Mouse (Mus musculus) right cerebral cortex, adult 18-20 months (tissue): ENCODE results near the gene Muc13.

Experiments
- DNase-seq: peaks from one replicate; pipeline ENCODE4 v3.0.0; 2022; ENCODE audit warnings: mixed read lengths

Muc13 gene

DNA sequence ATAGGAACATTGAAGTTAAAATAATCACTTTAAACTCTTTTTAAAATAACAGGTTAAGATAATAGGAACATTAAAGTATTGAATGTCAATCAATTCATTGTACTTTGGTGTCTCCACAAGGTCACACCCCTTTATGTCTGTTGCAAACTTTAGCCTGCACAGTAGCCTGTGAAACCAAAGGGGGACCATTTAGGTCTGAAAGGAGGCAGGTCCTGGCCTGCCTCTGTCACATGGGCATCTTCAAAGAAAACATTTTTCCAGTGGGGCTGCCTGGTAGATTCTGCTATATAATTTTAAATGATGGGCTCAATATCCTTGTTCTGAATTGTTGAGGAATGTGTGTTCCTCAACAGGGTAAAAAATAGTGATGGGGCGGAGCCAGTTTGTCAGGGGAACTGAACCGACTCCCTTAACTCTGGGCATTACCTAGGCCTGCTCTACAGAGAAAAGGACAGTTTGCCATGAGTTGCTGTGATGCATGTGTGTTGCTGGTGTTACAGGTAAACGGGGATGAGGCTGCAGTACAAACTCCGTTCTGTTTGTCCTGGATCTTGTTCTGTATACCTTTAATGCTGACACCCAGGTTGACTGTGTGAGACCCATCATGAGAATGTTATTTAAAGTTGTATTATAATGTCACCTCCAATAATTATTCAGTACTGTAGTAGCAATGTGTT is 22.9 kb upstream of the Muc13 start:
- no peak for DNase-seq

DNA sequence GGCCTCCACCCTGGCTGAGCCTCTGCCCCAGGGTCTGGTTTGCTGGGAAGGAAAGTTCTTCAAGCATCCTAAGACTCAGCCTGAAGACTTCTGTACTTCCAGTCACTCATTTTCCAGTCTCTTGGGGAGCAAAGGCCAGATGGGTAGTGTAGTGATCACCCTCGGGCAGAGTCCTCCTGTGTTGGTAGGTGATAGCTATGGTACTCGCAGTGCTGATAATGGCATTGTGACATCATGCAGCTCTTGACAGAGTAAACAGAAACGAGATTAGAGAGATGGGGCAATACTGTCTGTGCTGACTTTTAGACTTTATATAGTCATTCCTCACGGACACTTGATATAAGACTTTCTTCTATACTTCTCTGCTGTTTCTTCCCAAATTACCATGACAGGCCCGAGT is 21.0 kb upstream of the Muc13 start:
- no peak for DNase-seq

DNA sequence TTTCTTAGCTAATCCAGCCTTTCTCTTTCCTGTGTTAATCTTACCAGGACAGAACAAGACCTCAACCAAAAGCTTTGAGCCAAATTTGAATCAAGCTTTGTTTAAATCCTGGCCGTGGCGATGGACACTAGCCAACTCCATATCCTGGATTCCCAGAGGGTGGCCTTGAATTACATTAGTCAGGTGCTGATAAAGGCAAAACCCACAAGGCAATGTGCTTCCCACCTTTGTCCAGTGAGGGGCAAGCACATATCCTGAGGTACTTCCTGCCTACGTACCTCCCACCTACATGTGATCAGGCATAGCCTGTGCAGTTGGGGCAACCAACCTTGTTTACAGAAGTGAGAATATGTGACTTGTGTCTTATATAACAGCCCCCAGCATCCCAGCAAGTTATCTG is 18.9 kb upstream of the Muc13 start:
- no peak for DNase-seq

DNA sequence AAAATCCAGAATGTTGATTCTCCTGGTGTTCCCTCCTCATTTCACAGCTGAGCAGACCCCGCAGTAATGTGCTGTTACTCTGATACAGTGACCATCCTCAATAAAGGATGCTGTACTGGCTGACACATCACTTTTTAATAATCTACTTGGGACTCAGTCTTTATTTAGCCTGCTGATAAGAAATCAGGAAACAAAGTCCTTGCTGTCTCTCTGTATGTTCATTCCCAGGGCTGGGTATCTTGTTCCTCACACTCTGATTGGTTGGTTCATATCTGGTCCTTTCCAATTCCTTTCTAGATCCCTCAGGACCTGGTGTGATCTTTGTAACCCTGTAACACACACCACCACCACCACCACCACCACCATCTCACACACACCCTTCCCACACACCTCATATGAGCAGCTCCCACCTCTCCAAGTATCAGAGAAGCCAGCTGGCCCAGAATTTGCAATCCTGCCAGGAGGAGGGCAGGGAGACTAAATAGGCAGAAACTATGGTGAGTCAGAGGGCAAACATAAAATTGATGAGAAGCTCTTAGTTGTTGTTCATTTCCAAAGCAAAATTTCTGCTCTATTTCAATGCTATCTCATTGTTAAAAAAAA is 18.0 kb upstream of the Muc13 start:
- DNase-seq: no peak

DNA sequence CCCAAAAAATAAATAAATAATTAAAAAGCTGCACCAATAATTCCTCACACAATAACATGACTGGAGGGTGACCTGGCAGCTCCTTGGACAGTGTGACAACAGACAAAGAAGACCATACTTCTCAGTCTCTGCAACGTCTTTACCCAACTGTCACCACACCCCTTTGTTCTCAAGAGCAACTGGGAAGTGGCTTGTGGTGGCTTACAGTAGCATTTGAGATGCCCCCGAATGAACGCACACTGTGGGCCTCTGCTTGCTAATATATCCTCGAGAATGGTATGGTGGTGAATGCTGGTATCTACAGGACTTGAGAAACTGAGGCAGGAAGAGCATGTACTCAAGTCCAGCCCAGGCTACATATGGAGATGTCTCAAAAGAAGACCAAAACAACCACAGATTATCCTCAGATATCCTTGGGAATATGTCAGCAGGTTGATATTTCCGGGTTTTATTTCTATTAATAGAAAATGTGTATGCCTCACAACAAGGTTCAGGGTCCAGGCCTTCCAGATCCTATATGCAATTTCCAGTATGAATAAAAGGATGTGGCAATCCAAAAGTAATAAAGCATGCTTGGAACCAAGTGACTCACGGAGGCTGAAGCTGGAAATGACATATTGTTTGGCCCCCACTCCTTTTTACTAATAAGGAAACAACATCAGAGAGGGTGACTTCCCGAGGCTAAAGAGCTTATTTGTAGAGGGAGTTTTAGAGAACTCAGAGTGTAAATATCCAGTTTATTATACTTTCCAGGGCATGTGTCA is 16.9 kb upstream of the Muc13 start:
- DNase-seq: no peak

DNA sequence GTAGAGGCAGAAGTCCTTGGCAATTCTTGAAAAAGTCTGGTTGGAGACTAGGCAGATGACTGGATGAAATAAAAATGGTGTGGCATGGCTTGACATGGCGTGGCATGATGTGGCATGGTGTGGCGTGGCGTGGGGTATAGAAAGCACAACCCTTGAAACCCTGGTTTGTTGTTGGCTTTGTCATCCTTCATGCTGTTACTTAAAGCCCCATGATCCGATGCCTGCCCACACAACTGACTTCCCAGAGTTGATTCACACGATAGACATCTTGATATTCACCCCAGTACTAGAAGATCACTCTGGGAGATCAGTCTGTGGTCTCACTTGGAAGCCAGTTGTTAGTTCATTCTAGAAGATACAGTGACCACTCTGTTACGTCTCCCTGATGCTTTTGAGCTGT is 16.2 kb upstream of the Muc13 start:
- no peak for DNase-seq

DNA sequence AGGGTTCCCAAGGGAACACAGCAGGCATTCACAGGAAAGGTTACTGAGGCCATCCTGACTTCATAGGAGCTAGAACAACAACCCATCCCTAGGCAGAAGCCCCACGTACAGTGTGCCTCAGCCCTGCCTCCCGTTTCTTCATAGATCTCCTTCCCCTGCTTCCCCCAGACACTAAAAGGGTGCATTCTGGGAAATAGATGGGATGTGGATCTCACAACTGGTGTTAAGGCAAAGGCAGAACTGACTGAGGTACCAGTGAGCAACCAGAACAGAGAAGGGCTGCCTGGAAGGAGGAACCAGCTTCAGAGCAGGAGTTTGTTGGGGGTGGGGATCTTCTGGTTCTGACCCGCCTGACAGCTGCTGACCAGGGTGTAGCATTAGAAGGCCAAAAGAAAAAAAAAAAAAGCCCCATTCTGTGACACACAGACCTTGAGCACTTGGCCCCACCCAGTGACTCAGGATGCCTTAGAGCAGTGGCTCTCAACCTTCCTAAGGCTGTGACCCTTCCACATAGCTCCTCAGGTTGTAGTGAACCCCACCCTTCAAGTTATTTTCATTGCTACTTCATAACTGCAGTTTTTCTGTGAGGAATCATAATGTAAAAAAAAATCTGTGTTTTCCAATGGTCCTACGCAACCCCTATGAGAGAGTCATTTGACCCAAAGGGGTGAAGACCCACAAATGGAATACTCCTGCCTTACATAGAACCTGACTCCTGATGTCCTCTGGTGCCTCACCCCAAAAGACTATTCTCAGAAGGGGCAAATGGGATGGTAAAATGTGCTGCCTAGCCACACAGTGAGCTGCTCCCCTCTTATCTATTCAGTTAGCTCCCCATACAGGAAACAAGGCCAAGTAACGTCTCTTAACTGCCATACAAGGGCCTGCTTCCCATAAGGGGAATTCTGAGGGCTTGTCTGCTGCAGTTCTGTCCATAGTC is 11.8 kb upstream of the Muc13 start:
- no peak for DNase-seq

DNA sequence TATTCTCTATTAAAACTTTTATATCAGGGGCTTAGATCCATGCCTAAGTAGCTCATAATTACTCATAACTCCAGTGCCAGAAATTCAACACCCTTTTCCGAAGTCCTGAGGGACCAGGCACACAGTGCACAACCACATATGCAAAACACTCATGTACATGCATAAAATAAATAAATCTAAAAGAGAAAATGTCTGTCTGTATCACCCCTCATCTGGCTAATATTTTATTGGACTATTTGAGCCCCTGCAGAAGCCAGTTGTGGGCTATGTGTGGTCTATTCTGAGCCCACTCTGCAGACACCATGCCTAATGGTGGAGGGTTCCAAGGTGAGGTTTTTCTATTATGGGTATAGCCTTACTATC is 11.1 kb upstream of the Muc13 start:
- no peak for DNase-seq

DNA sequence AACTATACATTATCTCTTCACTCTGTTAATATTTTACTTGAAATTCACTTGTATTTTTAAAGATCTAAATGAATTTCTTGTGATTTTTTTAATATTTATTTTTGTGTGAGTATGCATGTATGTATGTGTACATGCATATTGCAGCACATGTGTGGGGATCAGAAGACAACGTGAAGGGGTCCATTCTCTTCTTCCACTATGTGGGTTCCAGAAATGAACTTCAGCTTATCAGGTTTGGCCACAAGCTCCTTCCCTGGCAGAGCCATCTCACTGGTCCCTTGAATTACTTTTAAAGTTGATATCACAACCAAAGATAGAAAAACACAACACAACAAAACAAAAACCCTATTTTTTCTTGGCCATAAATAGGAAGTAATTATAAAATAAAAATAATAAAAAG is 9.3 kb upstream of the Muc13 start:
- DNase-seq: no peak

DNA sequence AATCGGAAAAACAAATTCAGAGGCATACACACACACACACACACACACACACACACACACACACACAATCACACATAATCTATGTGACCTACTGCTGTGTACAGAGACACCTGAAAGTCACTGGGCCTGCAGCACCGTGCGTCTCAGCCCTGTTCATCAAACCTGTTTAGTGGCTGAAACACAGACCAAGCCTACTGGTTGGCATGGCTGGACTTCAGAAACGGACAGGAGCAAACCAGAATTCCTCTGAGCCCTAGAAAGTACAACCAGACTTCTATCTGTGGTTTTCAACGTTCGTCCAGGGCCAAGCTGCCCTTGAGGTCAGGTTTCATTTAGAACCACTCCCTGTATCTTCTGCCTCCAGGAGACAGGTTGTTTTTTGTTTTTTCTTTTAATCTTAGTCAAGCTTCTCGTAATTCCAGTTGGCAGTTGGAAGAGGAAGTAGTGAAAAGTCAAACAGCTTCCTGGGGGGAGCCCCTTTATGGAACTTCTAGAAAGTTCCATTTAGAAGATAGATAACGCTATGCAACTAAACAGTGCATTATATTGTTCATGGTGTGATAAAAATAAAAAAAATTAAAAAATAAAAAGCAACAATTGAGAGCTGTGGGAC is 8.6 kb upstream of the Muc13 start:
- DNase-seq: no peak

DNA sequence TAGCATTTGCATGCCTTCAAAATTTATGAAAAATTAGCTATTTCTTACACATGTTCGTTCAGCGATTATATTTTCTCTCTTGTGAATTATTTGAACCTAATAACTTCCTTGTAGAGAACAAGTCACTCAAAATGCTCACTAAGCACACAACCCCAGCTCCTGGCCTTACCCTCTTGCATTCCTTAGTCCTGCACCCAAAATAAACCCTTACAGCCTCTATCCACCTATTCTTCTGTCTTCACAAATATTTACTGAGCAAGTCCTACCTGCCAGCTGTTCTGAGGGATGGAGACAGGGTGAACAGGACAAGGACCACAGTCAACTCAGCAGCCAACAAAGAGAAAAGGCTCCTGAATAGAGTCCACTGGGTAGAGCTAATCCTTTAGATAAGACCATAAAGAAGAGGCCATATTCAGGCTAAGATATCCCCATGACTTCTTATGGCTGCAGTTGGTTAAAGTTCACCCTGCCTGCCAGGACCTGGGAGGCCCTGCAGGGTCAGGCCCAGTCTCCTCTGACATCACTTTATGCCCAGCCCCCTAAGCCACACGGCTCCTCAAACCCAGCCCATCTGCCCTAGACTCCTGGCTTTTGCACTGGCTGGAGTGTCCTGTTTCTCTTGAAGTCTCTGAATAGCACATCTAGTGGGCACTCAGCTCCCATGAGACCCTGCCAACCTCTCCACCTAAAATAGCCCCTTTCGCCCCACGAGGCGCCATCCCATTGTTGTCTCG is 7.0 kb upstream of the Muc13 start:
- DNase-seq: no peak

DNA sequence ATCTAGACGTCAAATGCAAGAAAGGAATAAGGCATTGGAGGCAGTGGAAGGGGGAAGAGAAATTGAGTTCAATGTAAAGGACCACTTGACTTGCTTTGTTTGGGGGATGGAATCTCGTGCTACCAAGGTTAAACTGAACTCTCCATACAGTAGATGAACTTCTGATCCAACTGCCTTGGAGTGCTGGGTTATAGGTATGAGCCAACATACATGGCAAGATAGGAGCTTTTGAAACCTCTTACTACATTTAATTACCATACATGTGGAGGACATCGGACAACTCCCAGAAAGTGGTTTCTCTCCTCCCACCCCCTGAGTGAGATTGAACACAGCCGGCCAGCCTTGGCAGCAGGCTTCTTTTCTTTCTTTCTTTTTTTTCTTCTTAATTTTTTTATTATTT is 1.3 kb downstream of the Muc13 start:
- no peak for DNase-seq

DNA sequence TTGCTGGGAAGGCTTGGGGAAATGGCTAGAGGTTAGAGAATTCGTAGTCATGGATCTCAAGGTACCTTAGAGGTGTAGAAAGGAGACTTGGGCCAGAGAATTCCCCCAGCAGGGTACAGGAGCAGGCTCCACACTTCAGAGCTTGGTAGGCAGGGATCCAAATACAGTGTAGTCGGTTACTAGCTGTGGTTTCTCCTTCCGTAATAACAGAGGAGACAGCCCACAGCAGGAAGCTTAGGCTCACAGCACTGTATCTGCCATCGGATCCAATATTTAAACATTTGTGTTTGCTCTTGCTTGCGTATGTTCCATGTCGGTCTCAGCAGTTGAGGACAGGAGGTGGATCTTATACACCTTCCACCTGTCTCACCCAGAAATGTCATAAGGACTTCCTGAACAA is 2.0 kb downstream of the Muc13 start:
- DNase-seq: no peak

DNA sequence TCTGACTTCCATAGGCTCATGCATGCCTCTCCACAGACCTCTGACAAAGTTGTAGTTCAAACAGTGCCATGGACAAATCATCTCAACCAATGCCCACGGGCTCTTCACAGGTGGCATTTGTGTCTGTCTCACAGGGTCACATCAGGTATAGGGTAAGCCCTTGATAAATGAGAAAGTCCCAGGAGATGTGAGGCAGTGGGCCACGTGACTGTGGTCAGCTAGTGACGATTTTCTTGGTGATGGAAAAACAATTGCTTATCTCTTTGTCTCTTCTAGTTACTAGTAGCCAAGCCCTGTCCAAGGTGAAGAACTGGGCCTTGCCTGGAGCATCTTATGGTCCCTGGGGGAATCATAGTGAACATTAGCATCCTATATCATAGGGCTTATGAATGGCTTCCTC is 2.9 kb downstream of the Muc13 start:
- no peak for DNase-seq

DNA sequence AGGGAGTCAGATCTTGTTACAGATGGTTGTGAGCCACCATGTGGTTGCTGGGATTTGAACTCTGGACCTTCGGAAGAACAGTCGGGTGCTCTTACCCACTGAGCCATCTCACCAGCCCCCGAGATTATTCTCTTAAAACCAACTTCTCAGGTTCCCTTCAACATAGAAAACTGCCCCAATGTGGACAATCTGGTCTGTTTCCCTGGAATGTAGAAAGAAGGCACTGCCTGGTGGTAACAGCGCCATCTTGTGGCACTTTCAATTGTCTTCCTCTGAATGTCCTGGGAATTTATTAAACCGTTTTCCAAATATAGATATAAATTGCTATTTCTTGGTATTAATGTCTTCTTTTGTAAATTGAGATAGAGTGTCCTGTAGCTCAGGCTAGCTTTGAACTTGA is 4.0 kb downstream of the Muc13 start:
- DNase-seq: peak; percentile 42

DNA sequence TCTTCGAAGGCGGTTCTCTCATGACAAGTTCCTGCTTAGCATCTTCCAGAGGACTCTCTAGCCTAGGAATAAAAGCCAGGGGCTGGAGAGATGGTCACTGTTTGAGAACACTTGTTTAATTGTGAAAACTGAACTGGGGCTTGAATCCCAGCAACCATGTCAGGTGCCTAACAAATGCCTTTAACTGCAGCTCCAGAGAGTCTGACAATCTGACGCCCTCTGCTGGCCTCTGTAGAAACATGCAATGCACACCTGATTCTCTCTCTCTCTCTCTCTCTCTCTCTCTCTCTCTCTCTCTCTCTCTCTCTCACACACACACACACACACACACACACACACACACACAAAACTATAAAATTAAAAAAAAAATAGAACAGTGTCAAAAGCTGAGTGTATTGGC is 16.2 kb downstream of the Muc13 start:
- no peak for DNase-seq

DNA sequence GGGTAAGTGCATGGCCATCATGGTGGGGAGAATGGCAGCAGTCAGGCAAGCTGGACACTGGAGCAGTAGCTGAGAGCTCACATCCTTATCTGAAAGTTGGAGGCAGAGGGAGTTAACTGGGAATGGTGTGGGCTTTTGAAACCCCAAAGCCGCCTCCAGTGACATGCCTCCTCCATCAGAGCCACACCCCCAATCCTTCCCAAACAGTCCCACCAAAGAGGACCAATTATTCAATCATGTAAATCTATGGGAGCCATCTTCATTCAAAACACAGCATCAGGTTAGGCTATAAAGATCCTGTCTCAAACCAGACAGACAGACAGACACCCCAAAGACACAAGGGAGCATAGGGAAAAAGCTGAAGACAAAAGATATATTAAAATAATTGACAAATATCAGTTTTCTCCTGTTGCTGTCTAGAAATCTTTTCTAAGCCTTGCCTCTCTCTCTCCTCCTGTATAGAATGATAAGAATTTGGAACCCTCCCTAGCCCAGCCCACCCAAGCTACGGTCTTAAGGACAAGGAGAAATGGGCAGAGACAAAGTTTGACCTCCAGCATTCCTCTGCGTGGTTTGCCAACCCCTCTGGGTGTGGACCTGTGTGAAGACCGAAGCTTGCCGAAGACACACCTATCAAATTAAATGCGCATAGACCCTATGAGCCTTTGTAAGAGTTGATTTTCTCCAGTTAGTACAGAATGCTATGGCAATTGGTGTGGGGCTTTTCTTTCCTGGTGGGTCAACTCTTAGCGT is 24.8 kb downstream of the Muc13 start:
- DNase-seq: no peak

DNA sequence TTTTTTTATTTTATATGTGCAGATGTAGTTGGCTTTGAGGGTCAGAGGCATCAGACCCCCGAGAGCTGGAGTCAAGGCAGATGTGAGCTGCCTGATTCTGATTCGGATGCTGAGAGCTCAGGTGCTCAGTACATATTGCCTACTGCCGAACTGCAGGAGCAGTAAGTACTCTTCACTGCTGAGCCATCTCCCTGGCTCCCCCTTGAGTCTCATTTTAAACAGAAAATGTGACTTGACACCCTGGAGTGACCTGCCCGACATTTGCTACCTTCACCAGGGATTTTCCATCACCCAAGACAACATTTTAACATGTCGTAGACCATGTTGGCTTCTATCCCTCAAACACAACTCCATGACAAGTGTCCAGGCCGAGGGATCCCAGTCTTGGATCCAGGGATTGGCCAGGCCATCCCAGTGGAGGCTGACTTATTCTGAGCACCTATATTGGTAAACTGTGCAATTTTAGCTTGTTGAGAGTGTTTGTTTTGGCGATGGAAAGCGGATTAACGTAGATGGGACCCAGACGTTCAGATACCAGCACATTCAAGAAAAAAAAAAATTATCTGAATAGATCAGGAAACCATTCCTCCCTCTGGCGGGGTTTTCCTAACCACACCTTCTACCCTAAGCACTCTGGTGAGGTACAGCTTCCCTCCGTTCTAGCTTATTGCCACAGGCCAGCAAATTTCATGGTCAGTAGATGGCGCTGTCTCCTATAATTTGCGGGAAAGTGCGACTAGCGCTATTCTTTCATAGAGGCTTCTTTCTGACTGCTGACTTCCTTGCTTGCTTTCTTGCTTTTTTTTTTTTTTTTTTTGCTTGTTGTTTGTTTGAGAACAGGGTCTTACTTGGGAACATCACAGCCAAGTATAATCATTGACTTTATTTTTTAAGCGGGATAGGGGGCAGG is 26.7 kb downstream of the Muc13 start:
- peak; percentile 82 for DNase-seq

DNA sequence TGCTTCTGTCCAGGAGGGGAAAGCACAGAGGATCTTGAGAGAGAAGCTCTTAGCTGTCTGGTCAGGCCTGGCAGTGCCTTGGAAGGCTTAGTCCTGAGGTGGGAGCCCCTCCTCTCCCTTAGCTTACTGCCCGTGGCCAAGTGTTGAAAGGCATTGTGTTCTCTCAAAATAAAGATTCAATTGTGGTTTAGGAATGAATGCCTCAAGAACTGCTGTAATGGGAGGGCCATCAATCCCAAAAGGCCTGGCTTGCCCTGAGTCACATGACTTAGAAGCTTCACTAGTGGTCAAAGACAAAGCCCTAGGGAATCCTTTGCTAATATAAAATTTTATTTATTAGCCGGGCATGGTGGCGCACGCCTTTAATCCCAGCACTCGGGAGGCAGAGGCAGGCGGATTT is 30.8 kb downstream of the Muc13 start:
- DNase-seq: no peak

DNA sequence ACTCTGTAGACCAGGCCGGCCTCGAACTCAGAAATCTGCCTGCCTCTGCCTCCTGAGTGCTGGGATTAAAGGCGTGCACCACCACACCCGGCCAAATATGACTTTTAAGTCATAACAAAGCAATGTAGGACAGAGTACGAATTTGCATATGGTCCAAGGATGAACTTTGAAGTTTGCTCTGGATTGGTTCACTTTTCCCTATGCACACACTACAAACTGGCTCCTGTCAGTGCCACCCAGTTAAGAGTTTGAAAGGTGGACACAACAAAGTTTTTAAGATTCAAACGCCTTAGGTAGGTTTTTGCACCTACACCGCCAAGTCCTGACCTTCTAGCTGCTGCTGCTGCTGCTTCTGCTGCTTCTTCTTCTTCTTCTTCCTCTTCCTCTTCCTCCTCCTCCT is 34.7 kb downstream of the Muc13 start:
- no peak for DNase-seq
